Mouse (Mus musculus) hindbrain, embryonic 12.5 days (tissue): Measurements from ENCODE around the gene Prss38. TPM values are rescaled to one million over a fixed set of nuclear protein-coding genes. Genes with fewer than 3 reads are reported as not detected.

Experiments
- ATAC-seq: fragments of 200-750 bp; cut with Nextera tagmentation; 2 replicates; pipeline ENCODE4 v1.8.0; 2017; ENCODE audit warnings: moderate TSS enrichment; ENCODE audit not compliant: low FRiP score
- H3K27ac ChIP-seq: fragments of 300-500 bp; sonication (generic); 2 replicates; pipeline ENCODE4 v1.5.1; 2016; ENCODE audit warnings: mild to moderate bottlenecking
- H3K27me3 ChIP-seq: fragments of 300-500 bp; sonication (generic); 2 replicates; pipeline ENCODE4 v1.6.1; 2016; ENCODE audit warnings: mild to moderate bottlenecking
- H3K36me3 ChIP-seq: fragments of 300-500 bp; sonication (generic); 2 replicates; pipeline ENCODE4 v1.6.1; 2016; ENCODE audit warnings: mild to moderate bottlenecking
- H3K4me1 ChIP-seq: fragments of 300-500 bp; sonication (generic); 2 replicates; pipeline ENCODE4 v1.6.1; 2016
- H3K4me2 ChIP-seq: fragments of 300-500 bp; sonication (generic); replicated peaks from 2 replicates; pipeline ENCODE4 v1.6.1; 2016; ENCODE audit warnings: mild to moderate bottlenecking
- H3K4me3 ChIP-seq: fragments of 300-500 bp; sonication (generic); 2 replicates; pipeline ENCODE4 v1.5.1; 2016; ENCODE audit warnings: mild to moderate bottlenecking
- H3K9ac ChIP-seq: fragments of 300-500 bp; sonication (generic); 2 replicates; pipeline ENCODE4 v1.6.1; 2016; ENCODE audit warnings: mild to moderate bottlenecking, moderate library complexity
- H3K9me3 ChIP-seq: fragments of 300-500 bp; sonication (generic); replicated peaks from 2 replicates; pipeline ENCODE4 v1.6.1; 2016; ENCODE audit warnings: mild to moderate bottlenecking
- WGBS: fragments of 180-500 bp; shearing (Covaris S2); methylation state at CpG from one replicate; pipeline ENCODE4 v1.1.7; 2016; 5-methylcytosine and 5-hydroxymethylcytosine counted together
- polyA plus RNA-seq: library from polyadenylated mRNA; unstranded; fragments of >200 nt; fragmentation: Nextera tagmentation; extraction: Ambion mirVana; gene quantifications from 2 replicates; pipeline ENCODE4 v1.2.1, GENCODE M21; 2016

Gene Prss38
- polyA plus RNA-seq, 1 experiment from 2014 or later: not detected

- no peak for ATAC-seq
- Histone ChIP-seq H3K27me3 (no peaks in the 10 kb centered on the region), H3K36me3 (no peaks in the 10 kb centered on the region), H3K9me3 (no peaks in the 10 kb centered on the region), H3K4me1 (peaks cover 17% of the 10 kb centered on the region; the same call in 1 of the 2 replicates), H3K27ac (no peak overlapping the region), H3K9ac (no peak overlapping the region), H3K4me2 (no peak overlapping the region), H3K4me3 (no peak overlapping the region)
- WGBS: 26% methylated on average over 3 of the region's 3 CpGs
Observed at GRCm38 (mm10) chr11:59366633-59367032, 8.8 kb downstream of the Prss38 start.

GRCm38 (mm10) chr11:59366031-59366430 is 9.4 kb downstream of the Prss38 start:
- H3K27me3 ChIP-seq: no peaks in the 10 kb centered on the region
- no peak overlapping the region for H3K9ac ChIP-seq
- H3K4me2 ChIP-seq: no peak overlapping the region
- H3K27ac ChIP-seq: no peak overlapping the region
- H3K36me3 ChIP-seq: no peaks in the 10 kb centered on the region
- 58% methylated on average over 3 of the region's 3 CpGs for WGBS
- ATAC-seq: no peak
- H3K4me1 ChIP-seq: peaks cover 15% of the 10 kb centered on the region; the same call in 1 of the 2 replicates
- no peaks in the 10 kb centered on the region for H3K9me3 ChIP-seq
- no peak overlapping the region for H3K4me3 ChIP-seq

- Histone ChIP-seq H3K9me3 (no peaks in the 10 kb centered on the region), H3K4me3 (no peak overlapping the region), H3K9ac (no peak overlapping the region), H3K27ac (0 out of 2 replicates have a peak overlapping the region, but pooled peaks have one; percentile 30), H3K4me2 (no peak overlapping the region), H3K27me3 (no peaks in the 10 kb centered on the region), H3K4me1 (peaks cover 15% of the 10 kb centered on the region; the same call in 1 of the 2 replicates), H3K36me3 (no peaks in the 10 kb centered on the region)
- 76% methylated on average over 3 of the region's 3 CpGs for WGBS
- ATAC-seq: no peak
Observed at GRCm38 (mm10) chr11:59364417-59364816, 11.0 kb downstream of the Prss38 start.

- Histone ChIP-seq H3K36me3 (no peaks in the 10 kb centered on the region), H3K9me3 (no peaks in the 10 kb centered on the region), H3K27me3 (no peaks in the 10 kb centered on the region), H3K9ac (no peak overlapping the region), H3K4me3 (no peak overlapping the region), H3K27ac (0 out of 2 replicates have a peak overlapping the region, but pooled peaks have one; percentile 30), H3K4me1 (peaks cover 15% of the 10 kb centered on the region; the same call in 1 of the 2 replicates), H3K4me2 (no peak overlapping the region)
- ATAC-seq: no peak
- WGBS: 80% methylated on average over 9 of the region's 9 CpGs
Observed at GRCm38 (mm10) chr11:59364007-59364406, 11.4 kb downstream of the Prss38 start.

- no peaks in the 10 kb centered on the region for H3K36me3 ChIP-seq
- peaks cover 10% of the 10 kb centered on the region; the same call in 1 of the 2 replicates for H3K4me1 ChIP-seq
- H3K4me3 ChIP-seq: no peak overlapping the region
- ATAC-seq: no peak
- no peaks in the 10 kb centered on the region for H3K27me3 ChIP-seq
- H3K4me2 ChIP-seq: no peak overlapping the region
- WGBS: 87% methylated on average over 9 of the region's 9 CpGs
- H3K9ac ChIP-seq: no peak overlapping the region
- H3K9me3 ChIP-seq: no peaks in the 10 kb centered on the region
- no peak overlapping the region for H3K27ac ChIP-seq
Observed at GRCm38 (mm10) chr11:59361291-59361690, 14.2 kb downstream of the Prss38 start.

- 64% methylated on average over 11 of the region's 11 CpGs for WGBS
- ATAC-seq: no peak
- Histone ChIP-seq H3K27me3 (no peaks in the 10 kb centered on the region), H3K4me3 (no peak overlapping the region), H3K27ac (no peak overlapping the region), H3K9me3 (no peaks in the 10 kb centered on the region), H3K36me3 (no peaks in the 10 kb centered on the region), H3K4me1 (no peaks in the 10 kb centered on the region), H3K9ac (no peak overlapping the region), H3K4me2 (no peak overlapping the region)
Observed at GRCm38 (mm10) chr11:59356874-59357289, 18.6 kb downstream of the Prss38 start.

- Histone ChIP-seq H3K36me3 (no peaks in the 10 kb centered on the region), H3K4me2 (no peak overlapping the region), H3K9ac (no peak overlapping the region), H3K4me1 (0 out of 2 replicates have a peak, but pooled peaks cover 2% of the 10 kb centered on the region), H3K27me3 (no peaks in the 10 kb centered on the region), H3K4me3 (no peak overlapping the region), H3K9me3 (no peaks in the 10 kb centered on the region), H3K27ac (no peak overlapping the region)
- 83% methylated on average over 4 of the region's 4 CpGs for WGBS
- ATAC-seq: no peak
Observed at GRCm38 (mm10) chr11:59354793-59355192, 20.7 kb downstream of the Prss38 start.

- Histone ChIP-seq H3K36me3 (no peaks in the 10 kb centered on the region), H3K4me3 (no peak overlapping the region), H3K9ac (no peak overlapping the region), H3K27ac (no peak overlapping the region), H3K27me3 (no peaks in the 10 kb centered on the region), H3K9me3 (no peaks in the 10 kb centered on the region), H3K4me1 (0 out of 2 replicates have a peak, but pooled peaks cover 2% of the 10 kb centered on the region), H3K4me2 (no peak overlapping the region)
- whole genome bisulfite sequencing: 79% methylated on average over 2 of the region's 2 CpGs
- no peak for ATAC-seq
Observed at GRCm38 (mm10) chr11:59350326-59350725, 25.1 kb downstream of the Prss38 start.

GRCm38 (mm10) chr11:59346166-59346910 is 29.1 kb downstream of the Prss38 start:
- WGBS: 81% methylated on average over 11 of the region's 11 CpGs
- ATAC-seq: no peak
- no peak overlapping the region for H3K27ac ChIP-seq
- no peaks in the 10 kb centered on the region for H3K36me3 ChIP-seq
- H3K9ac ChIP-seq: no peak overlapping the region
- H3K4me1 ChIP-seq: 0 out of 2 replicates have a peak, but pooled peaks cover 2% of the 10 kb centered on the region
- no peak overlapping the region for H3K4me2 ChIP-seq
- no peaks in the 10 kb centered on the region for H3K9me3 ChIP-seq
- H3K4me3 ChIP-seq: no peak overlapping the region
- H3K27me3 ChIP-seq: no peaks in the 10 kb centered on the region

GRCm38 (mm10) chr11:59342956-59343355 is 32.5 kb downstream of the Prss38 start:
- WGBS: 77% methylated on average over 5 of the region's 5 CpGs
- H3K36me3 ChIP-seq: no peaks in the 10 kb centered on the region
- no peaks in the 10 kb centered on the region for H3K9me3 ChIP-seq

GRCm38 (mm10) chr11:59338736-59339120 is 36.7 kb downstream of the Prss38 start:
- Histone ChIP-seq H3K9me3 (no peaks in the 10 kb centered on the region), H3K4me3 (no peak overlapping the region), H3K4me1 (peaks cover 7% of the 10 kb centered on the region; the same call in 1 of the 2 replicates), H3K27me3 (0 out of 2 replicates have a peak, but pooled peaks cover 3% of the 10 kb centered on the region), H3K36me3 (no peaks in the 10 kb centered on the region), H3K27ac (no peak overlapping the region), H3K9ac (no peak overlapping the region), H3K4me2 (no peak overlapping the region)
- WGBS: 88% methylated on average over 2 of the region's 2 CpGs
- no peak for ATAC-seq

More at GRCm38 (mm10) chr11:59342956-59343355, 32.5 kb downstream of the Prss38 start:
- Histone ChIP-seq H3K4me1 (no peaks in the 10 kb centered on the region), H3K27ac (no peak overlapping the region), H3K4me3 (no peak overlapping the region), H3K4me2 (no peak overlapping the region), H3K9ac (no peak overlapping the region), H3K27me3 (no peaks in the 10 kb centered on the region)
- no peak for ATAC-seq

GRCm38 (mm10) chr11:59337955-59338735 is 37.3 kb downstream of the Prss38 start:
- H3K36me3 ChIP-seq: no peaks in the 10 kb centered on the region
- no peak overlapping the region for H3K9ac ChIP-seq
- no peaks in the 10 kb centered on the region for H3K9me3 ChIP-seq
- H3K4me2 ChIP-seq: no peak overlapping the region
- H3K27me3 ChIP-seq: 0 out of 2 replicates have a peak, but pooled peaks cover 3% of the 10 kb centered on the region
- 69% methylated on average over 13 of the region's 13 CpGs for WGBS
- ATAC-seq: no peak
- H3K27ac ChIP-seq: no peak overlapping the region
- peaks cover 7% of the 10 kb centered on the region; the same call in 1 of the 2 replicates for H3K4me1 ChIP-seq
- H3K4me3 ChIP-seq: no peak overlapping the region
